Mouse (Mus musculus) spleen, adult 2 months (tissue): ENCODE results near the gene Parm1.

Experiments used
- CTCF ChIP-seq: fragments of 200-500 bp; IDR thresholded peaks from 2 replicates; pipeline ENCODE4 v1.5.1; 2011; ENCODE audit warnings: mild to moderate bottlenecking, inconsistent platforms; ENCODE audit not compliant: insufficient read depth, insufficient read length, insufficient replicate concordance; ENCODE audit errors: extremely low read depth
- POLR2A ChIP-seq: fragments of 200-500 bp; IDR thresholded peaks from 2 replicates; pipeline ENCODE4 v1.6.1; 2011; ENCODE audit warnings: low read depth, low read length, inconsistent platforms

- TF ChIP-seq POLR2A (no peak), CTCF (no peak)
Measured at GRCm38 (mm10) chr5:91603347-91603746, 85.9 kb downstream of the Parm1 start.
